Mouse (Mus musculus): Measurements from ENCODE around the gene Camk1d.
A peak's percentile ranks its signal among the peaks of the same experiment; 100 is the strongest.

The Camk1d gene

DNA sequence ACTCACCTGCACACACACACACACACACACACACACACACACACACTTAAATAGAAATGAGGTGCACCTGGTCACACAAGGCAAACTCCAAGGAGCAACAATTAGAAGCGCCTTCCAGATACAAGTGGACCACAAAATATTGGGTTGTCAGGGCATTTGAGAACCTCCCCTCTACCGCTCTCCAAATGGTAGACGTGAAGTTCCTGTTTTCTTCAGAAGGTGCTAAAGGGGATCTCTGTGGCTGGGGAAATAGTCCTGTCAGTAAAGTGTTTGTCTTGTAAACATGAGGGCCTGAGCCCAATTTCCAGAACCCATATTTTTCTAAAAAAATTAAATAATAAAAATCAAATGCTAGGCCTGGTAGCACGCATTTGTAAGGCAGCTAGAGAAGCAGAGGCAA lies 4.4 kb downstream of the Camk1d start:
- no peak for DNase-seq (ENCODE audit: low read depth, low spot score)

DNA sequence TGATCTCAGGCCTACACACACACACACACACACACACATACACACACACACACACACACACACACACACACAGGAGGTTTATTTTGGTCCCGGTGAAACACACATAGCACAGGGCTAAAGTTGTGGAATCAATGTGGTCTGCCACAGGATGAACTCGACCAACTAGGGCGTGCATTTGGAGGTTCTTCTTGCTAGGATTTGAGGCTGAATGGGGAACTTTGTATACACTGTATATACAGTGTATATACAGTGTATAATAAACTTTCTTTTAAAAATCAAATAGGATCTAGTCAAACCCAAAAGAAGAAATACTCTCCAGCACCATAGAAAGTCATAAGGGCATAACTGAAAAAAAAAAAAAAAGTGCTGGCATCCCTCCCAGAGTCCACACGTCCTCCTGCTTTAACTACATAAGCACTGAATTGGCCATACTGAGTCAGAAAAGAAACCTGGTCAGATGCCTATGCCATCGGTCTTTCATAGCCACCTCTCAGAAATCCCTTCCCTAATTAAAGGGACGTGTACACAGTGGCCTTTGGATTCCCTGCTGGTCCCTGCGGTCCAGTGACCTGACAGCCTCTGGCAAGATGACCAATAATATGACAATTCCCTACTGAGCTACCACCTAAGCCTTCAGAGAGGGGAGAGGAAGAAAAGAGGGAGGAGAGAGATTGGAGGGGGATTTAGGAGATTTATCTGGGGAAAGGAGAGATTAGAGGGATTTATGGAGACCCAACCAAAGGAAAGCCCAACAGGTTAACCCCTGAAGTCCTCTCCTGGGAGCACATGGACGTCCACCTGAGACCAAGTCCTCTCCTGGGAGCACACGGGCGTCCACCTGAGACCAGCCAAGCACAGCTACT lies 6.2 kb downstream of the Camk1d start:
- DNase-seq (ENCODE audit: low read depth, low spot score): no peak

DNA sequence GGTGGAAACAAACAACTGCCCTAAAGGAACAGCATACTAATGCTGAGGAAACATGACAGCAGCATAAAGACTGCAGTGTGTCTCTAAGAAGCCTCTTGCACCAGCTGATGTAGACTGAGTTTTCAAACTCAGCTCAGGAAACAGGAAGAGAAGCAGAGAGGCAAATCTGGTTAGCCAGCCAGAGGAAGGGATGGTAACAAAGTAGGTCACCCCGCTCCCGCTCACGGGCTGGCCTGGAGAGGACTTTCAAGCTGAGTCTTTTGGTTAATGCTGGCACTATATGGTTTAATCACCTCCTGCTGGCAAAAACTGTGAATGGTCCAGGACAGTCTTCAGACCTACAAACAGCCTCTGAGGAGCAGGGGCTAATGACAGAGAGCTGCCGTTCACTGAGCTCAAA lies 7.7 kb downstream of the Camk1d start:
- no peak for DNase-seq (ENCODE audit: low read depth, low spot score)

DNA sequence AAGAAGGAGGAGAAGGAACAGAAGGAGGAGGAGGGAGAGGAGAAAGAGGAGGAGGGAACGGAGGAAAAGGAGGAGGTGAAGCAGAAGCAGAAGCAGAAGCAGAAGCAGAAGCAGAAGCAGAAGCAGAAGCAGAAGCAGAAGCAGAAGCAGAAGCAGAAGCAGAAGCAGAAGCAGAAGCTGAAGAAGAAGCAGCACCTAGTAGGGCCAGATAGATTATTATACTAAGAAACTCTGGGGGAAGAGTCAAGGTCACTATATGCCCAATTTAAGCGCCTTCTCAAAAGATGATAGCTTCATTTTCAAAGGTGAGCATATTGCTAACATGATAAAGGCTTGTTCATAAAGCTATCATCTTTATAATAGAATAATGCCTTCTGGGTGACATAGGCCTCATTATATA lies 11.9 kb downstream of the Camk1d start:
- no peak for DNase-seq (ENCODE audit: low read depth, low spot score)

DNA sequence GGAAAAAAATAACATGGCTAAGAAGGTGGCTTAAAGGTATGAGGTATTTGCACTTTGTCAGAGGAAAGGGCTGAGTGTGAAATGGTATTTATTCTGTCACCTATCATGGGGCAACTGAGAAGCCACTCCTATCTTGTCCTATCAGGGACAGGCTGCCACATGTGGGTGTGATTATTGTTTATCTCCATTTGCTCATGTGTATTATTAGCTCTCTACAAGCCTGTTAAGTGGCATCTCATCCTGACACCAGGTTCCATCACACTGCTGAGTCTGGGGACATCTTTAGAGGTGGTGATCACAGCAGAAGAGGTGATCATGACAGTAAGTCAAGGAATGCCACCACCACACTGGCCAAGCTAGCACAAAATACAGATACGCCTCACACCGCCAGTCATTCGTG lies 13.4 kb downstream of the Camk1d start:
- no peak for DNase-seq (ENCODE audit: low read depth, low spot score)

DNA sequence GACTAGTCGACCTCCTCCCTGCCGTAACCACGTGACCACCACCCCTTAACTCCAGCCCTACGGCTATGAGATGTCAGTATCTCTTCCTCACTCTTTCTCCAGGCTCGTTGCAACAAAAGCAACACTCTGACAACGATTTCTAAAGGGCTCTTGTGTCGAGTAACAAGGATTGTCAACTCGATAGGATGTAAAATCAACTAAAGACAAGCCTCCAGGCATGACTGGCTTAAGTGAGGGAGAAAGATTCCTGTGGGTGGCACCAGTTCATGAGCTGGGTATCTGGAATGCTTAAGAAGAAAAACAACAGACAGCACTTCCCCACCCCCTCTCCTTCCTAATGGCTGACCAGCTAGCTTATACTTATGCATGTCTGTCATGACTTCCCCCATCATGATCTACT lies 15.9 kb downstream of the Camk1d start:
- no peak for DNase-seq (ENCODE audit: low read depth, low spot score)

DNA sequence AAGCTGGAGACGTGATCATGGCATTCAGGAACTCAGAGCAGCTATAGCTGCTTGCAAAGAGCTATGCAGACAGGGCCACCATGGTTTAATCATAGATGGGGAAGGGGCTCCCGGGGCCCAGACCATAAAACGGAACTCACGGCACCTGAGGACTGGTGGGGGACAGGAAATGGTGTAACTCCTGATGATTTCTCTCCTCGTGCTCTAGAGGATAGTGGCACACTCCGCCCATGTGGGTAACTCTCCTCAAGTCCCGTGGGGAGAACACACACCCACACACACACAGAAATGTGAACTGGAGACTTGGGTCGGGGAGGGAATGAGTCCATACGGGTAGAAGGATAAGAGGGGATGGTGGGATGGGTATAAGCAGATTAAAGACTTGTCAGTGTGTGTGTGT lies 20.2 kb downstream of the Camk1d start:
- no peak for DNase-seq (ENCODE audit: low read depth, low spot score)

DNA sequence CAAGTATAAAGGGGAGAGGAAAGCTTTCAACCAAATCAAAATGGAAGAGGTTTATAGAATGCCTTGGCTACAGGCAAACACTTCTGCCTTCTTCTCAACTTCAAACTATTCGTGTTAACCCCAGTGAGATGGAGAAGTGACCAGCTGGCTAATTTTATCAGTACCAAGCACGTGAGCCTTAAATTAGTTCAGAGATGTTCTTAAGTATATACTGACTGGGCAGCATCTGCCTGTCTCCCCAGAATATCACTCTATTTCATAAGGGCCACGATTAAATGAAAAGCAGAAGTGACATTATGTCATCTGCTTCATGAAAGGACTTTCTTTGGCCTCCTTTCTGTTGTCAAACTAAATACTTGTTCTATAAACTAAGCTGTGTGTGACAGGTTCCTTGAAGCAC lies 22.6 kb downstream of the Camk1d start:
- DNase-seq (ENCODE audit: low read depth, low spot score): no peak

DNA sequence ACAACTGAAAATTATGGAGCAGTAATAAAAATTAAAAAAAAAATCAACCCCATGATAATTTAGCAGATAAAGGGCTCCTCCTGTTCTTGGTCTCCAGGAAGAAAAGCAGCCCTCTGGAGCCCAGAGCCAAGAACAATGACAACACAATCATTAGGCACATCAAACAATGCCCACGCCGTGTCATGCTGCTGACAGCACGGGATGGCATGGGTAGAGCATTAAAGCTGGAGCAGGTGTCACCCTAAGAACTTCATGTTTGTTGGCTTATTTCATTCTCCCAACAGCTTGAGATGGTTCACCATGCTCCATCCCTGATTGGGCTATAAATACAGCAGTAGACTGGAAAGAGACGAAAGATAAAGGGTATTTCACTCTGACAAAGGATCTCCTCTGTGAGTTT lies 30.9 kb downstream of the Camk1d start:
- DNase-seq (ENCODE audit: low read depth, low spot score): no peak

DNA sequence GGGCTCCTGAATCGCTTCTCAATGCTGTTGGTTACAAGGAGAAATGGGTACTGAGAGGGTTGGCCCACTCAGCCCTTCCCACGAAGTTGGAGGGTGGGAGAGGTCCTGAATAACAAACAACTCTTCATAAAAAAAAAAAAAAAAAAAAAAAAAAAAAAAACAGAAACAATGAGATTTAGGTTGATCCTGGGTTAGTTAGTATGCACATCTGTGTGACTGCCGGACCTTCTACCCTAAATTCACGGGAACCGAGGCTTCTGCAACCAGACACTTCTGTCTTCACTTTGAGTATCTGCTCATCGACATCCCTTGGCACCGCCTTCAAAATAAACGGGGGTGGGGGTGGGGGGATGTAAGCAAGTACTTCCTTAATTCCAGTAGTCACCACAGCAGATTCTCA lies 32.4 kb downstream of the Camk1d start:
- DNase-seq (ENCODE audit: low read depth, low spot score): no peak

DNA sequence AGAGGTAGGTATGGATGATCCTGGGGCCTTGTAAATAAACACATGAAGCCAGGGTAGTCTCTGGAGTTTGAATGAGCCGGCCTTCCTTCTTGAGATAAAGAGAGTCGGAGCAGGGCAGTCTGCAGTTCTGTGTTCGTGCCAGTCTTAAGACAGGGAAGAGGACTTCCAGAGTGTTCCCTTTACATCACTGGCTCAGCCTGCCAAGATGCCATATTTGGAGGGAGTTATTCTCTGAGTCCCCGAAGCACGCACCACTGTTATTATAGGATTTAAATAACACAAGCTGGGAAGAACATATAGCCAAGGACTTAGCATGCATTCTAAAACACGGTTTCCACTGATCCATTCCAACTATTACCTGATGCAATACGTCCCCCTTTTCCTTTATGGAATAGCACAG lies 33.0 kb downstream of the Camk1d start:
- DNase-seq (ENCODE audit: low read depth, low spot score): no peak

DNA sequence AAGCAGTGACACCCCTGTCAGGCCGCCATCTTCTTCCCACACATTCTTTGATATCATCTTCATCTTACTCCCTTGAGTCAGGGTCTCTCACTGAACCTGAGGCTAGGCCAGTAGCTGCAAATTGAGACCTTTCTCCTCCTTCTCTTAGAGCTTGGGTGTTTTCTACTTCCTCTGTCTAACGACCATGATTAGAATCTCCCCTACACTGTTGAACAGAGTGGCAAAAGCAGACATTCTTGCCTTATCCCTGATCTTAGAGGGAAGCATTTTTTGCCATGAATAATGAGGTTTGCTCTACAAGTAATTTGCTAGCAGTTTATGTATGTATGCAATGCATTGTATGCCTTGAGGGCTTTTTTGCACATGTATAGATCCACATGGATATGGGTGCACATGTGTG lies 35.3 kb downstream of the Camk1d start:
- DNase-seq (ENCODE audit: low read depth, low spot score): no peak

DNA sequence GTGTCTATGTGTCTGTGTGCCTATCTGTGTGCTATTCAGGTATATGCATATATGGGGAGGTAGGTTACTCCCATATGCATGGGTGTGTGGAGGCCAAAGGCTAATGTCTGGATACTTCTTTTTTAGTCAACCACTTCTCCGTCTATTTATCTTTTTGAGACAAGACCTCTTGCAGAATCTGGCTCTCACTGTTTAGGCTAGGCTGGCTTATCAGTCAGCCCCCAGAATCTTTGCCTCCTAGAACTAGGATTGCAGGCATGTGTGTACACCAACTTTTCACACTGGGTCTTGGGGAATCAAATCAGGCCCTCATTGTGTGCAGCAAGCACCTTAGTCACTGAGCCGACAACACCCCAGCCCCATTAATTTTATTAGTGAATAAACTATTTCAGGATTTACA lies 36.8 kb downstream of the Camk1d start:
- DNase-seq (ENCODE audit: low read depth, low spot score): no peak

DNA sequence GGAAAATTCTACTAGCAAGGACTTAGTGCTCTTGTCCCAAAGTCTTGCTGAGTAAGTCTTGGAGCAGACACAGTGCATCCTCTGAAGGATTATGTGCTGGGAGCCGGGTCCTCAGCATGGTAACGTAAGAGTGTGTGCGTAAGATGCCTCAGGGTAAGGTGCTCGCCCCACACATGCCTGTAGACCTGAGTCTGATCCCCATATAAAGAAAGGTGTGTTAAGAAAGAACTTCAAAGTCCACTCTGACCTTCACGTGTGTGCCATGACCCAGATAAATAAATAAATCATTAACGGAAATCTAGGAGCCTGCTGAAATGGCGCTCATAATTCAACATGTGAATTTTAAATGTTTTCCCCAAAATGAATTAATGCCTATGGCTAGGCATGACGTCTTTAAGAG lies 37.5 kb downstream of the Camk1d start:
- DNase-seq (ENCODE audit: low read depth, low spot score): no peak

DNA sequence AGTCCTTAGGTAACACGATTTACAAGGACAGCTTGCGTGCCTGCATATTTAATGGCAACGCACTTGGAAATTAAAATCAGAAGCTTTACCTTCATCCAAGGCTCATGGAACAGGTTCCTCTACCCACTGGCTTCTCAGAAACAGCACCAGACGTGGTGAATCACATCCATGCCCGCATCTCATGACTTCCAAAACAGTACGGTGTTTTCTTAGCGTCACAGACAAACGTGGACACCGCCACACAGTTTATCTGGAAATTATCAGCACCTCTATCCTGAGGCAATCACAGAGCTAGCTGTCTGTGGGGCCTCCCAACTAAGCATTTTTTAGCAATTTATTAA lies 38.2 kb downstream of the Camk1d start:
- no peak for DNase-seq (ENCODE audit: low read depth, low spot score)

DNA sequence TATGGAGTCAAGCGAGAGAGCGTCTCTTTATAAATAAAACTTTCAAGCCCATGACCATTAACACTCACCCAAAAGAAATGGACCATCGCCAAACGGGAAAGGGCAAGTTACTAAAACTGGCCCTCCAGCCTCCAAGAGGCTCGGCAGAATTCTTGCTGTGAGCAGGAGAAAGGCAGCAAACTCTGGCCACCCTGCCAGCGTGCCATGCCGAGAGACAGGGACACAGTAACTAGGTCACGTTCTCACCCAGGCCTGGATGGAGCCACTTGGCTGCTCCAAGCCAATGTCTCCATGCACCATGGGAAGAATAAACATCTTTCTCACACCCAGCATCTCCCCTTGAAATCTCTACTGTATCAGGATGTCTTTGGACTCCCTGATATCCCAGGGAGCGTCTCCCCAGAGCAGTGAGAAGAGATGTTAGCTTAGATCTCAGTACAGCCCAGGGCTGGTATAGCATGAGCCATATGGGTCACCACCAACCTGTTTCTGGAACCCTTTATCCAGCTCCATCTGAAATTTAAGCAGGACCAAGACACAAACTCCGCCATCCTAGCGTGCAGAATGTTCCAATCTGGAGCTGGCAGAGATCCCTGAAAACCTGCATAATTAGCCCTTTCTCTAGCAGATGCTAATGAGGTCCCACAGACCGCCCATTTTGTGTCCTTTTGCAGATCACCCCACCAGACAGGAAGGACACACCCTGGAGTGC lies 38.7 kb downstream of the Camk1d start:
- DNase-seq (ENCODE audit: low read depth, low spot score): peak; percentile 42

DNA sequence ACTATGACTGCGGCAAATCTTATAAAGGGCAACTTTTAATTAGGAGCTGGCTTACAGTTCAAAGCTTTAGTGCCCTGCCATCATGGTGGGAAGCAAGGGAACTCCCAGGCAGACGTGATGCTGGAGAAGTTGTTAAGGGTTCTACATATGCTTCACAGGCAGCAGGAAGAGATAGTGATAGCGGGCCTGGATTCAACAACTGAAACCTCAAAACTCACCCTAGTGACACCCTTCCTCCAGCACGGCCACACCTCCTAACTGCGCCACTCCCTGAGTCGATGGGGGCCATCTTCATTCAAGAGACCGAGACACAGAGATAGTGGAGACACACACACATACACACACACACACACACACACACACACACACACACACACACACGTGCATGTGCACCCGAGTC lies 39.8 kb downstream of the Camk1d start:
- DNase-seq (ENCODE audit: low read depth, low spot score): no peak

DNA sequence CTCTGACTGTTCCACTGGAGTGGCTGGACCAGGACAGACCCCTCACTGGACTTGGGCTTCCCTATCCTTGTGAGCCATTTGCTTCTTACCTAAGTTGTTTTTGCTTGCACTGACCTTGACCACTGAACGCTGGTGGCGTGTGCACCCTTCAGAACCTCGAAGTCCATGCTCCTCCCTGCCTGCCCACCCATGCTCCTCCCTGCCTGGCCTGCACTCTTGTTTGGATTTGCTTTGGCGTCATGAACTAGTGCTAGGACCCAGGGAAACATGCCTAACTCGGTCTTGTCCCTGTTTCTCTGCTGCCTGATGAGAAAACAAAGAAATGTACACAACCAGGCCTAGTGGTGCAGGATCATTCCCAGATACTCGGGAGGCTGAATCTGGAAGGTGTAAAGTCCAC lies 40.5 kb downstream of the Camk1d start:
- no peak for DNase-seq (ENCODE audit: low read depth, low spot score)

DNA sequence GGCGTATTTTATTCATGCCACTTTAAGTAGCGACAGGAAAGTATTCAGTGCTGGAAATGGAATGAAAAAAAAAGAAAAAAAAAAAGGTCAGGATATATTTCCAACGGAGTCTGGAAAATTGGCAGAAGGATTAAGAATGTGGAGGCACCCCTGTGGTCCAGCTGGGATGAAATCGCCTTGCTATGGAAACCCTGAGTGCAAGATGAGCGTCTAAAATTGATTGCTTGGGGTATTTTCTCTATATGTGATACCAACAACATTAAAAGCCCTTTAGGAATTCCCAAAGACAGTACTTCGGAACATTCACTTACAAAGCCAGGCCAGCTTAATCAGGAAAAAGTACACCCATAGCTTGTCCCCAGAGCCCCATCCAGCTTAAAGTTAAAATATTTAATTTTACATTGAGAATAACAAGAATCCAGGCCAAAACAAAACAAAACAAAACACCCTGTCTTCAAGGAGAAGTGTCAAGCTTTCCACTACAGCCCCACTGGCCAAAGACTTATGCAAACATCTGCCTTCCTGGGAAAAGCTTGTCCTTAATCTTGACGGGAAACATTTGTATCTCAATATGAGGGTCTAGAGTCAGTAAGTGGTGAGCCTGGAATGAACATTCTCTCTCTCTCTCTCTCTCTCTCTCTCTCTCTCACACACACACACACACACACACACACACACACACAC lies 41.3 kb downstream of the Camk1d start:
- no peak for DNase-seq (ENCODE audit: low read depth, low spot score)

DNA sequence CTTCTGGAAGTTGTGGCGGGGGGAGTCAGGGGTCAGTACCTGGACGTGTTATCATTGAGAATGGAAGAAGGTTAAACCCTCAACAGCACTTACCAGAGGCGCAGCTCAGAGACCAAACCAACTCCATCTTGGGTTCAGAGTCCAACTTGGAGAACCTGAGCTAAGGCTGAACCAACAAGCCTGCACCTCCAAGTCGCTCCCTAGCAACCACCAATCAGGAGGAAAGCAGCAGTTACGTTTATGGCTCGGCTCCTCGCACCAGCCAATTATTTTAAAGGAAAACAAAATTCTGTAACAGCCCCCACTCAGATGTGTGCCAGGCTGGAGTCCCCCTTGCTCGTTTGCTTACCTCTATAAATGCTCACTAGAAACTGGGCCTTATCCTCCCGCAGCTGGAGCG lies 44.2 kb downstream of the Camk1d start:
- no peak for DNase-seq (ENCODE audit: low read depth, low spot score)

DNA sequence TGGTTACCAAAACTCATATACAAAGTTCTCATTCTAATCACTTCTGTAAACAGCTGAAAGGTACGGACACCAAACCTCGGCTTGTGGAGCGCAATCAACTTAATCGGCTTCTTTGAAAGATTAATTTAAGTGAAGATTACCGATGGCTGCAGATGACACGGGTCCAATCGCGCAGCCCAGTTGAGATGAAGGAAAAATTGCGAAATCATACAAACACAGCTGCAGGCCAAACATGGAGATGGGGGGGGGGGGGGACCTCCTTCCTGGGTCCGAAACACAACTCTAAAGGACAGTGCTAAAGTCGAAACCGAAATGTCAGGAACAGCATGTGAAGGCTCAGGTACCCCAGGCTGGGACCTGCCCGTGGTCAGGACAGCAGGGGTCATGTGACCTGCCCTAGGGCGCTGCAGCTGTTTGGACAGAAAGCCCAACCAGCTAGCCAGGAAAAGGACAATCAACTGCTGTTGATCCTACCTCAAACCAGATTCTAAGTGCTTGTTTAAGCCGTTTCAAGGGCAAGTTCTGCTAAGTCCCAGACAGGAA lies 44.7 kb downstream of the Camk1d start:
- DNase-seq (ENCODE audit: low read depth, low spot score): no peak

DNA sequence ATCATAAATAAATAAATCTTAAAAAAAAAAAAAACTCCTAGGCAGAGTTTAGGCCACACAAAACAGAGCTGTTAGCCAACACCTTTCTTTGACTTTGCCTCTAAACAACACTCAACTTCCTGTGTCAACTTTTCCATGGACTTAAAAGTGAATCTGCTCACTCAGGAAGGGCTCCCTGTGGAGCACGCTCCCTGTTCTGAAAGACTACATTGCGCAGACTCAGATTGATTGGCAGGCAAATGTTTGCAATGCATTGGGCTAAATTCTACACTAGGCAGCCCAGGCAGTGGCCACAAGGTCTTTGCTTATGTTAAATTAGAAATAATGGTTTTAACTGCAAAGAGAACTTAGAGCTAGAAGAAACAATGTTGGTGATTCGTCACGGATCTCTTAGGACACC lies 45.4 kb downstream of the Camk1d start:
- DNase-seq (ENCODE audit: low read depth, low spot score): no peak

DNA sequence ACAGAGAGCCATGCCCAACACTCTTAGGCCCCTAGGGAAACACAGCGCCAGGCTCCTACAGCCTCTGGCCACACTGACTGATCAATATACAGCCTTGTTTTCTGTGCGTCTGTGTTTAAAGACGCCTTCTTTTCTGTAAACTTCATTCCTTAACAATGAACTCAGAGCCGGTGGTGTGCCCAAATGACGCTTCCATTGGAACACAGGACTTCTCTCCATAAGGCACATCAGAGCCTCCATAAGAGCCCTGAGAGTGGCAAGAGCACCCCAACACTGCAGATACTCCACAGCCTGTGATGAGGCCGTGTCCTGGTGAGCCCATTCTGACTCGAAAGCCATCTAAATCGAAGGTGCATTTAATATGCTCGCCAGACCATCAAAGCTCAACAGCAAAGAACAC lies 50.8 kb downstream of the Camk1d start:
- DNase-seq (ENCODE audit: low read depth, low spot score): no peak

All from brain, embryonic 18.5 days (tissue).